Mouse (Mus musculus) ES-E14 (cell line): ENCODE data around the gene Sohlh2. TPM values are rescaled to one million over a fixed set of nuclear protein-coding genes. Genes with fewer than 3 reads are reported as not detected.

Experiments
- DNase-seq: peaks from one replicate; pipeline ENCODE4 v3.0.0-alpha.2; 2013; ENCODE audit warnings: low read depth, low spot score
- H3K27ac ChIP-seq: 2 replicates; pipeline ENCODE4 v1.5.1; 2012; ENCODE audit warnings: low read depth, mild to moderate bottlenecking, low read length, moderate library complexity, mixed read lengths; ENCODE audit not compliant: poor library complexity, insufficient read depth, severe bottlenecking
- H3K36me3 ChIP-seq: 2 replicates; pipeline ENCODE4 v1.6.1; 2012; ENCODE audit warnings: mild to moderate bottlenecking, low read length, moderate library complexity, mixed read lengths; ENCODE audit not compliant: control insufficient read depth, poor library complexity, insufficient read depth, severe bottlenecking
- H3K4me1 ChIP-seq, 2 experiments: fragments of 150-350 bp in 1 of 2; sonication (generic) in 1 of 2; 2 replicates each; pipeline ENCODE4 v1.6.1; 2012; ENCODE audit warnings: low read length in 2 of 2, mild to moderate bottlenecking in 1 of 2, mixed read lengths in 1 of 2; ENCODE audit not compliant: control insufficient read depth in 2 of 2, insufficient read depth in 2 of 2, poor library complexity in 1 of 2
- H3K4me3 ChIP-seq, 2 experiments: fragments of 150-350 bp in 1 of 2; sonication (generic) in 1 of 2; 2 replicates each; pipeline ENCODE4 v1.5.1; 2012; ENCODE audit warnings: low read length in 2 of 2, low read depth in 1 of 2, mild to moderate bottlenecking in 1 of 2, mixed read lengths in 1 of 2; ENCODE audit not compliant: insufficient read depth in 1 of 2, poor library complexity in 1 of 2, severe bottlenecking in 1 of 2
- H3K9ac ChIP-seq: 2 replicates; pipeline ENCODE4 v1.6.1; 2012; ENCODE audit warnings: low read depth, mild to moderate bottlenecking, low read length, mixed read lengths; ENCODE audit not compliant: poor library complexity, insufficient read depth, severe bottlenecking
- H3K9me3 ChIP-seq: fragments of 150-350 bp; sonication (generic); 2 replicates; pipeline ENCODE4 v1.6.1; 2012; ENCODE audit warnings: low read depth, mild to moderate bottlenecking, low read length; ENCODE audit not compliant: control insufficient read depth, insufficient read depth
- CHD2 ChIP-seq: IDR thresholded peaks from 2 replicates; pipeline ENCODE4 v1.6.1; 2014; ENCODE audit warnings: mild to moderate bottlenecking, low read depth, low read length, inconsistent platforms
- HCFC1 ChIP-seq: IDR thresholded peaks from 2 replicates; pipeline ENCODE4 v1.6.1; 2012; ENCODE audit warnings: low read length, inconsistent platforms, borderline replicate concordance; ENCODE audit not compliant: insufficient read depth
- MAFK ChIP-seq: IDR thresholded peaks from 2 replicates; pipeline ENCODE4 v1.6.1; 2014; ENCODE audit warnings: mild to moderate bottlenecking, low read depth, low read length, inconsistent platforms; ENCODE audit not compliant: insufficient read depth
- ZC3H11A ChIP-seq: IDR thresholded peaks from 2 replicates; pipeline ENCODE4 v1.6.1; 2012; ENCODE audit warnings: low read depth, mild to moderate bottlenecking, inconsistent platforms, low read length, borderline replicate concordance
- ZNF384 ChIP-seq: IDR thresholded peaks from 2 replicates; pipeline ENCODE4 v1.6.1; 2012; ENCODE audit warnings: low read depth, low read length, inconsistent platforms
- in situ Hi-C, 2 experiments: fragments of 600-800 bp; cut with MboI; formaldehyde crosslinking; loops; one replicate each; pipeline ENCODE4 v1.15.1; 2025; ENCODE audit warnings: low sequenced_read_pairs in 2 of 2, inconsistent platforms in 1 of 2; ENCODE audit not compliant: unreplicated experiment in 2 of 2
- total RNA-seq: library from RNA; depleted of rRNA; stranded (reverse); fragments of 300-350 nt; gene quantifications from 2 replicates; pipeline ENCODE4 v1.2.3, GENCODE M21; 2012

Sohlh2 gene
- total RNA-seq, 1 experiment = 14.1 TPM

GRCm38 (mm10) chr3:55154163-55154562 lies 27.7 kb upstream of the Sohlh2 start:
- in situ Hi-C loops = no loop called here
- DNase-seq = no peak
- TF ChIP-seq CHD2 = no peak
- no peak for TF ChIP-seq ZNF384
- TF ChIP-seq HCFC1 = no peak
- no peak for TF ChIP-seq MAFK
- no peak for TF ChIP-seq ZC3H11A
- H3K9me3 ChIP-seq = no peaks in the 10 kb centered on the region
- H3K36me3 ChIP-seq = no peaks in the 10 kb centered on the region
- H3K27ac ChIP-seq = no peak overlapping the region
- H3K9ac ChIP-seq = no peak overlapping the region
- no peaks in the 10 kb centered on the region for H3K4me1 ChIP-seq
- no peak overlapping the region for H3K4me3 ChIP-seq

- no peaks in the 10 kb centered on the region for H3K36me3 ChIP-seq
- DNase-seq = no peak
- H3K9ac ChIP-seq = no peak overlapping the region
- H3K4me3 ChIP-seq = no peak overlapping the region
- H3K27ac ChIP-seq = no peak overlapping the region
- H3K4me1 ChIP-seq = no peaks in the 10 kb centered on the region
- no peaks in the 10 kb centered on the region for H3K9me3 ChIP-seq
- in situ Hi-C loops = no loop called here
- no peak for TF ChIP-seq MAFK
- no peak for TF ChIP-seq CHD2
- no peak for TF ChIP-seq ZC3H11A
- TF ChIP-seq HCFC1 = no peak
- no peak for TF ChIP-seq ZNF384
Measured at GRCm38 (mm10) chr3:55157413-55157812, 24.4 kb upstream of the Sohlh2 start.

GRCm38 (mm10) chr3:55161144-55161543 lies 20.7 kb upstream of the Sohlh2 start:
- H3K36me3 ChIP-seq = no peaks in the 10 kb centered on the region
- H3K4me1 ChIP-seq = no peaks in the 10 kb centered on the region
- no peak for DNase-seq
- in situ Hi-C loops = no loop called here
- TF ChIP-seq MAFK = no peak
- TF ChIP-seq CHD2 = no peak
- TF ChIP-seq ZC3H11A = no peak
- no peak for TF ChIP-seq HCFC1
- TF ChIP-seq ZNF384 = no peak
- H3K4me3 ChIP-seq = no peak overlapping the region
- H3K9ac ChIP-seq = no peak overlapping the region
- no peaks in the 10 kb centered on the region for H3K9me3 ChIP-seq
- no peak overlapping the region for H3K27ac ChIP-seq

GRCm38 (mm10) chr3:55163510-55163909 lies 18.3 kb upstream of the Sohlh2 start:
- in situ Hi-C loops = no loop called here
- Histone ChIP-seq H3K36me3 (no peaks in the 10 kb centered on the region), H3K9ac (no peak overlapping the region), H3K4me1 (no peaks in the 10 kb centered on the region), H3K27ac (no peak overlapping the region), H3K9me3 (no peaks in the 10 kb centered on the region), H3K4me3 (no peak overlapping the region)
- TF ChIP-seq ZC3H11A (no peak), CHD2 (no peak), HCFC1 (no peak), MAFK (no peak), ZNF384 (no peak)
- DNase-seq = no peak

GRCm38 (mm10) chr3:55172478-55172877 lies 9.3 kb upstream of the Sohlh2 start:
- TF ChIP-seq HCFC1 = no peak
- TF ChIP-seq ZC3H11A = no peak
- TF ChIP-seq MAFK = no peak
- no peak for TF ChIP-seq CHD2
- TF ChIP-seq ZNF384 = no peak
- H3K9ac ChIP-seq = no peak overlapping the region
- in situ Hi-C loops = no loop called here

More at GRCm38 (mm10) chr3:55172478-55172877, 9.3 kb upstream of the Sohlh2 start:
- no peak for DNase-seq
- H3K36me3 ChIP-seq = no peaks in the 10 kb centered on the region
- no peak overlapping the region for H3K4me3 ChIP-seq
- no peak overlapping the region for H3K27ac ChIP-seq
- no peaks in the 10 kb centered on the region for H3K4me1 ChIP-seq
- H3K9me3 ChIP-seq = no peaks in the 10 kb centered on the region
